Mouse (Mus musculus) MEL (cell line): ENCODE data around the gene Rcsd1.

Experiments used
- CTCF ChIP-seq, 3 experiments: IDR thresholded peaks in 2 of 3; conservative IDR thresholded peaks in 1 of 3; 2 replicates each; pipeline ENCODE4 v1.5.1; 2011 to 2012; ENCODE audit warnings: low read length in 3 of 3, low read depth in 2 of 3, mild to moderate bottlenecking in 2 of 3, improper control_type of control experiment in 1 of 3, inconsistent platforms in 1 of 3, mixed read lengths in 1 of 3, moderate library complexity in 1 of 3; ENCODE audit not compliant: control insufficient read depth in 1 of 3, insufficient read depth in 1 of 3, poor library complexity in 1 of 3, severe bottlenecking in 1 of 3
- KAT2A ChIP-seq: conservative IDR thresholded peaks from 2 replicates; pipeline ENCODE4 v1.6.1; 2012; ENCODE audit warnings: low read depth, low read length, improper control_type of control experiment, inconsistent platforms
- MAFK ChIP-seq: IDR thresholded peaks from 2 replicates; pipeline ENCODE4 v1.6.1; 2011; ENCODE audit warnings: low read depth, mild to moderate bottlenecking, low read length, improper control_type of control experiment, borderline replicate concordance
- POLR2A ChIP-seq, 2 experiments: IDR thresholded peaks; 2 replicates each; pipeline ENCODE4 v1.6.1; 2011 to 2012; ENCODE audit warnings: low read length in 2 of 2, mild to moderate bottlenecking in 2 of 2, control low read depth in 1 of 2, improper control_type of control experiment in 1 of 2, low read depth in 1 of 2, moderate library complexity in 1 of 2; ENCODE audit not compliant: control insufficient read depth in 1 of 2, insufficient read depth in 1 of 2, poor library complexity in 1 of 2
- USF1 ChIP-seq: IDR thresholded peaks from 2 replicates; pipeline ENCODE4 v1.6.1; 2014; ENCODE audit warnings: low read depth, mild to moderate bottlenecking, inconsistent platforms, low read length, improper control_type of control experiment, moderate library complexity
- USF2 ChIP-seq, 2 experiments: IDR thresholded peaks; 2 replicates each; pipeline ENCODE4 v1.6.1; 2011 to 2012; ENCODE audit warnings: improper control_type of control experiment in 2 of 2, low read length in 2 of 2, borderline replicate concordance in 1 of 2, inconsistent platforms in 1 of 2, low read depth in 1 of 2, mild to moderate bottlenecking in 1 of 2; ENCODE audit not compliant: insufficient read depth in 1 of 2

DNA sequence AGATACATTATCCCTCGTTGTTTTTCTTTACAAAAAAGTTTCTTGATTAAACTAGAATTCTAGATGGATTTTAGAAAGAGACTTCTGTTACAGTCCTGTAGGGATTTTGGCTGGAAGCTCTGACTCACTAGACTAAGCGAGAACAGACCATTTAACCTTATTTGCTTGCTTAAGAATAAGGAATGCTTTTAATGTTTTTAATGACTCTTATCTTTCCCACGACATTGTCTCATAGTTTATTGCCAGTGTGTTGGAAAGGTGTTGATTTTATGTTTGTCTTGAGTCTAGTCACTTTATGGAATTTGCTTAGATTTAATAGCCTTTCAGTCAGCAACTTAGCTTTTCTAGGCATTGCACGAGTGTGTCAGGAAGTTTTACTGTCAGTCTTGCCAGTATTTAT, 45.6 kb upstream of the Rcsd1 start:
- no peak for TF ChIP-seq KAT2A
- TF ChIP-seq CTCF (IDR thresholded peaks at IDR 0.05 in 2 of 3, conservative IDR thresholded peaks at IDR 0.05 in 1 of 3; ENCODE audit: control insufficient read depth in 1 of 3, insufficient read depth in 1 of 3, low read depth in 2 of 3, low read length in 3 of 3, poor library complexity in 1 of 3, severe bottlenecking in 1 of 3) = no peak
- TF ChIP-seq MAFK = no peak
- TF ChIP-seq USF2 (IDR thresholded peaks at IDR 0.05; ENCODE audit: borderline replicate concordance in 1 of 2, insufficient read depth in 1 of 2, low read depth in 1 of 2, low read length in 2 of 2) = no peak
- TF ChIP-seq USF1 = no peak
- TF ChIP-seq POLR2A (IDR thresholded peaks at IDR 0.05; ENCODE audit: control insufficient read depth in 1 of 2, insufficient read depth in 1 of 2, low read depth in 1 of 2, low read length in 2 of 2, poor library complexity in 1 of 2) = no peak
